Mouse (Mus musculus) cerebellum, adult 11-12 months (tissue): Measurements from ENCODE around the gene Eif2ak3.
"Not testable (repeated sequence)": the region's sequence is repeated elsewhere in the genome, so short reads cannot be mapped to it uniquely, and the experiment has no call there.

Experiments
- DNase-seq: peaks from one replicate; pipeline ENCODE4 v3.0.0; 2022

Gene Eif2ak3

GRCm38 (mm10) chr6:70844002-70844804 is at the start of gene Eif2ak3:
TSS of gene Eif2ak3 (plus strand) at chr6:70844515.
- DNase-seq: peak; percentile 100

- no peak for DNase-seq
These were observed 47.4 kb upstream of the Eif2ak3 start for GRCm38 (mm10) chr6:70796940-70797339.

- DNase-seq: peak; percentile 36
These were observed 46.6 kb upstream of the Eif2ak3 start for GRCm38 (mm10) chr6:70797581-70798251.

- DNase-seq: peak; percentile 41
These were observed 39.7 kb upstream of the Eif2ak3 start for GRCm38 (mm10) chr6:70804632-70805031.

GRCm38 (mm10) chr6:70805267-70805666 is 39.0 kb upstream of the Eif2ak3 start:
- peak; percentile 63 for DNase-seq

GRCm38 (mm10) chr6:70805820-70806513 is 38.3 kb upstream of the Eif2ak3 start:
- DNase-seq: peak; percentile 72

- no peak for DNase-seq
These were observed 37.8 kb upstream of the Eif2ak3 start for GRCm38 (mm10) chr6:70806514-70806912.

- no peak for DNase-seq
These were observed 33.8 kb upstream of the Eif2ak3 start for GRCm38 (mm10) chr6:70810524-70810923.

GRCm38 (mm10) chr6:70811557-70812525 is 32.5 kb upstream of the Eif2ak3 start:
- DNase-seq: peak; percentile 58

GRCm38 (mm10) chr6:70812526-70812895 is 31.8 kb upstream of the Eif2ak3 start:
- no peak for DNase-seq

- no peak for DNase-seq
These were observed 30.2 kb upstream of the Eif2ak3 start for GRCm38 (mm10) chr6:70813921-70814628.

GRCm38 (mm10) chr6:70814629-70814950 is 29.7 kb upstream of the Eif2ak3 start:
- no peak for DNase-seq

GRCm38 (mm10) chr6:70815471-70815870 is 28.8 kb upstream of the Eif2ak3 start:
- DNase-seq: no peak

- DNase-seq: no peak
These were observed 22.7 kb upstream of the Eif2ak3 start for GRCm38 (mm10) chr6:70821566-70821965.

GRCm38 (mm10) chr6:70822386-70822910 is 21.9 kb upstream of the Eif2ak3 start:
- no peak for DNase-seq

GRCm38 (mm10) chr6:70823277-70823676 is 21.0 kb upstream of the Eif2ak3 start:
- not testable (repeated sequence) for DNase-seq

GRCm38 (mm10) chr6:70824085-70824986 is 20.0 kb upstream of the Eif2ak3 start:
- peak; percentile 86 for DNase-seq

GRCm38 (mm10) chr6:70824987-70825337 is 19.4 kb upstream of the Eif2ak3 start:
- no peak for DNase-seq

GRCm38 (mm10) chr6:70829451-70829850 is 14.9 kb upstream of the Eif2ak3 start:
- no peak for DNase-seq

GRCm38 (mm10) chr6:70830552-70830951 is 13.8 kb upstream of the Eif2ak3 start:
- DNase-seq: no peak
